Mouse (Mus musculus) right cerebral cortex, postnatal 36 days (tissue): ENCODE measurements around the gene Rpgrip1l.

Experiments
- DNase-seq, 2 experiments: peaks; one replicate each; pipeline ENCODE4 v3.0.0; 2022; ENCODE audit warnings: low spot score in 2 of 2, mixed read lengths in 1 of 2

The Rpgrip1l gene

DNA sequence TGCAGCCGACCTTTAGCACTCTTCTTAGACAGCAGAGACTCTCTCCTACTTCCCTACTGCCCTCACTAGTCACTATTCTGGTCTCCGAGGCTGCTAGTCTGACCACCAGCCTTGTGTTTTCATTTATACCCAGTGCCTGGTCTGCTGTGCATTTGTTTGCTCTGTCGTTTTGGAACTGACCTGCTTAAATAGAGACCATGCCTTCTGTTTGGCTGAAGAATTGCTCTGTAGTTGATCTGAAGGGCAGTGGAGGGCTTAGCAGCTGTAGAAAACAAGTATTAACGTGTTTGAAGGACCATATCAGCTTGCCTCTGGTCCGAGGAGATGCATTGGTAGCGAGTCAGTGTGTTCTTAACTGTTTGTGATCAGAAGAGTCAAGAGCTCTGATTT lies 16.4 kb upstream of the Rpgrip1l start:
- DNase-seq = no peak

DNA sequence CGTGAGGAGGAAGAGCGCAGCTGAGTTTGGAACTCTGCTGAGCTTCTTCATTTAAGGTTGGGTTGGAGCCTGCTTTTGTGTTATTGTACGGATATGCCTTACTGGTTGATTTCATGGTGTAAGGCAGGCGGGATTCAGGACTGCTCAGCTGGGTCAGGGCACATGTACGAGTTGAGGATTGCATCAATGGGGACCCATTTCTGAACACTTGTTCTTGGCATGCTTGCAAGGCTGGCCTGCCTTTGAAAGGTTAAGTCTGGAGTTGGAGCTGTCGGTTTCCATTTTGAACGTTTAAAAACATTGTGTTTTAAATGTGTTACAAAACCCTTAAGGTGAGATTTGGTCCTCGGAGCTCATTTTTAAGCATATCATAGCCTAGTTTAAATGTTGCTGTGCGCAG lies 16.0 kb upstream of the Rpgrip1l start:
- no peak for DNase-seq

DNA sequence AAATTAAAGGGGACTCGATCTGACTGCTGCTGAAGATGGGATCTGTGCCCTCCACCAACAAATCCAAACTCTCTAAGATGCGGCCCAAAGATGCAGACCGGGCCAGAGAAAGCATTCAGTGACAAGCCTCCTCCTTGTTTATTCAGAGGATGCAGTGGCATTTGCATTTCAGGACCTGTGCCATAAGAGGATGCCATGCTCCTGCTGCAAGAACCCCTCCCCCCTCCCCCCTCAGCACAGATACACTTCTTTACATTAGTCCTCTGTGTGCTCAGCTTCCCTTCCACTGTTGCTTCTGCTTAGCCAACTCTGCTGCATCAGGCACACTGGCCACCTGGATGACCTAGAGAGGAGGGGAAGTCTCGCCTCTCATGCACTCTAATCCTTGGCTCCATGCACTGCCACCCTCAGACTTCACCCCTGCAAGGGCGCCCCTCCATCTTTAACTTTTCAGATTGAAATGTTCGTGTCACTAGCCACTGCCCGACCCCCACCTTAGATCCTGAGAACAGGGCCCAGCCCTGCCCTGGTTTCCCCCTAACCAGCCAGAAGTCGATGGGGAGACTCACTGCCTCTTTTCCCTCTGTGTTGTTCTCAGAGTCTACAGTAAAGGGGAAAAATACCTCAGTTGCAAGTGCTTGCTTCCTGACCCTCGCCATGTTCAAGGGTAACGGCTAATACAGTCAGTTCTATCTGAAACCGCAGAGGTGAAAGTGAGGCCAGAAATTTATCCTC lies 14.6 kb upstream of the Rpgrip1l start:
- no peak for DNase-seq

DNA sequence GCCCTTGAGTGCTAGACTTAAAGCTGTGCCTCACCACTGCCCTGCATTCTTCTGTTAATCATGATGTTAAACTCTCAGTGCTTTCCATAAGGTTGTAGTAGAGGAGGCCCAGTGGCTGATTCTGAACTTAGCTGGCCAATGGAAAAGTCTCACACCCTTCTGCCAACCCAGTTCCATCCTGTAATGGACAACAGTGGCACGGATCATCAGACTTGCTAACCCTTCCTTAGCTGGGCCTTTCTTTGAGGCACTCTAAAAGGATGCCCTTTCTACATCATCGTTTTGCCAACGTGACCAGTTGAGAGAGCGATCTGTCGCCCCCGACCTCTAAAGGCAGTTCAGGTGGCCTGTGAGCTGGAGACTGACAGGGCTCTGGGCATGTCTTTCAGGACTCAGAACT lies 13.9 kb upstream of the Rpgrip1l start:
- DNase-seq = no peak

DNA sequence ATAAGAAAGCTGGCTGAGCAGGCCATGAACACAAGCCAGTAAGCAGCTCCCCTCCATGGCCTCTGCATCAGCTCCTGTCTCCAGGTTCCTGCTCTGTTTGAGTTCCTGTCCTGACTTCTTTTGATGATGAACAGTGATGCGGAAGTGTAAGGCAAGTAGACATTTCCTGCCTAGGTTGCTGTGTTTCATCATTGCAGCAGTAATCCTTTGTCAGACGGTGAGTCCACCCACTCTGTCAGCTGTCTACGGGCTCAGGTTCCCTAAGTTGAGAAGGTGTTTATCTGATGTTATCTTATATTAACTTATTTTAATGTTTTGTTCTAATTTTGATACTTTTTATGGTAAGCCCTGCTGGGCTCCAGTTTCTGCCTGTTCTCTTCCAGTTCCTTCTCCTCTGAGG lies 13.0 kb upstream of the Rpgrip1l start:
- no peak for DNase-seq

DNA sequence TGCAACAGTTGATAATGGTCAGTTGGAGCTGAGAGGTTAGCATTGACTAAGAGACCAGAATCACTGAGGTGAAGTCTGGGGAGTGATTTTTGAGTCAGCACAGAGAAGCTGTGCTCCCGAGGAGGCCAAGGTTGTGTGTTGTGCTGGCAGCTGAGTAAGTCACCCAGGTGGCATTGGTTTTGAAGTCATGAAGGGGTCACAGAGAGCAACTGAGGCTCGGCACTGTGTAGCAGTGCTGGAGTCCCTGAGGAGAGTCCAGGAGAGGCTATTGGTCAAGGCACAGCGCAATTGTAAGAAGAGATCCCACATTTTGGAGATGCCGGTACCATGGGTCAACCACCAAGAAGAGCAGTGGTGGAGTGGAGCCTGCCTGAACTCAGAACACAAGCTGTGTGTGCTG lies 11.9 kb upstream of the Rpgrip1l start:
- DNase-seq = no peak

DNA sequence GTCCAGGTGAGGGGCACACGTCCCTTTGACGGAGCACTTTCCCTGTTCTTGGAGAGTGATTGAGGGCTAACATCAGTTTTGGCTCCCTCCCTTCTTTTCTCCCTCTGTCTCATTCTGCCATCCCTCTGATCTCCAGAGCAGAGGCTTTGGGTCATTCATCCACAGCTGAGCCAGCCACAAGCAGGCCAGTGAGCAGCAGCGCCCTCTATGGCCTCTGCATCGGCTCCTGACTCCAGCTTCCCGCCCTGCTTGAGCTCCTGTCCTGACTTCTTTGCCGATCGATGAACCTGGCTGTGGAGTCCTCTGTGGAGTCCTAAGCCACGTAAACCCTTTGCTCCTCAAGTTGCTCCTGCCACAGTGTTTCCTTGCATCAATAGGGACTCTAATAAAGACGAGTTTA lies 11.2 kb upstream of the Rpgrip1l start:
- no peak for DNase-seq

DNA sequence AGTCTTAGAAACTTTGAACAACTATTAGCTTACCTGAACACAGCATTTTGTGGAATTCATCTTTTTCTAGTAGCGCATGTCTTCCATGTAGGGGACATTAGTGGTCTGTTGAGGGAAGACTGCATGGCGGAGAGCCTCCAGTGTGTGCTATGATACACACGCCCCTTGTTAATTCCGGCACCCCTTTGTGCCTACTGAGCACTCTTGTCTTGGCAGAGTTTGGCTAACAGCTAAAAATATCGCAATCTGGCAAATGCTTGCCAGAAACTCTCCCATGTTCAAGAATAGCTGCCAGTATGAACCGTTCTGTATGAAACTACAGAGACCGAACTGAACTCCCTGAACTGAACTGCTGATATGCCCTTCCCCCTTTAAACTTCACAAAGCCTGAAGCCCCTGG lies 10.4 kb upstream of the Rpgrip1l start:
- no peak for DNase-seq

DNA sequence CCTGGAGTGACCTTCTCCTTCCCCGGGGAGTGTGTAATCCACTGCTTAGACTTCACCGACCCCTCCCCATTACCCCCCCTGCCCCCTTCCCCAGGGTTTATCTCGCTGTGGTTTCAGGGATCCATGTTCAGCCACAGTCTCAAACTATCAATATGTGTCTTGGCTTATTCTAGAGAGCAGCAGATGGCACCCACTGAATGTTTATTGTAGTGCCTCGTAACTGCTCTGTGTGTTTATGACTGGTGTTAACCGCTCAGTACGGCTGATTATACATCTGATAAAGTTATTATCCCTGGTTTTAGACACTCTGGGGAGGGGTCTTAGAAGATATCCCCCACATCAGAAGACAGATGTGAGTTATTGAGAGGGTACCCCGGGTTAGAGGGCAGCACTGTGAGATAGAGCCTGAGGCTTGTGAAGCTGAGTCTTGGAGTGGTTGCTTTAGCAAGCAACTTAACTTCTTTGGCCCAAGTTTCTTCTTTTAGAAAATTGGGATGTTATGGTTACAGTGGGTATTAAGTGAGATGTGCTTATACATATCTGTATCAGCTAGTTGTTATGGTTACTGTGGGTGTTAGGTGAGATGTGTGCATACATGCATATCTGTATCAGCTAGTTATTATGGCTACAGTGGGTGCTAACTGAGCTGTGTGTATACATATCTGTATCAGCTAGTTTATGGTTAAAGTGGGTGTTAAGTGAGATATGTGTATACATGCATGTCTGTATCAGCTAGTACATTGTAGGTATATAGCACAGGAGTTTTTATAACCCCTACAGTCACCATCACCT lies 6.1 kb upstream of the Rpgrip1l start:
- no peak for DNase-seq

DNA sequence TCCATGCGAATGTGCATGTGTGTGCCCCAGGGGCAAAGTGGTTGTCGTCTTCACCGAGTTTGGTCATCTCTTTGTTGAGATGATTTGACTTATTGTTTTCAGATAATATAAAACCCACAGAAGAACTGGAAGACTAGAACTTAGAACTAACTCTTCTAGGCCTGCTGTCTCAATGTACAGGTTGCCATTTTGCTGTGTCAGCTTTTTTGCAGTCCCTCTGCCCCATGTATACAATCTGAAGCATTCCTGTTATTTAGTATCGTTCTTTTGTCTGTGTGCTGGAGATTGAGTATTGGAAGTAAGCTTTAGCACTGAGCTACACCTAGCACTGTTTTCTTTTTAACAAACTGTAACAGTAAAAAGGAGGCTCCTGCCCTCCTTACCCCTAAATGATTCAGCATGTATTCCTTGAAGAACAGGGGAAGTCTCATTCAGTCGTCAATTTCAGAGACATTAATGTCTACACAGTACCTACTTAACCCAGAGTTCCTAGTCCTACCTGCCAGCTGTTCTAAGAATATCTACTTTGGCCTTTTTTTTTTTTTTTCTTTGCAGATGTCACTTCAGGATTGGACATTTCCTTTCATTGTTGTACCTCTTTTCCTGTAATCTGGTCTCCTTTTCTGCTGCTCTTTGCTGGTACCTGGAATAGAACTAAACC lies 4.6 kb upstream of the Rpgrip1l start:
- DNase-seq = no peak

DNA sequence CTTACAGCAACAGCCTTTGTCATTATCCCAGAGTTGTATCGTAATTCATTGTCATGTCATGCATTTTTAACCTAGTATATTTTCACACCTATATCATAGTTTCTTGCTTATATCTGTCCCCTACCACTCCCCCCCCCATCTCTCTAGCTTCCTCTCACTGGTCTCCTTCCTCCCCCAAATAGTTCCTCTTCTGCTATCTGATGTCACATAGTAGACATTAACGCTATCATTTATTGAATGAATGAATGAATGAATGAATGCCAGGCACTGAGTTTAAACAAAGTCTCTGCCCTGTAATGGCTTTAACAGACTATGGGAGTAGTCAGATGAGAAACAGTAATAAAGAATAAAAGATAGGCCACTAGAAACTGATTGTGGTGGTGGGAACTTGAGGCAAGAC lies 720 bp downstream of the Rpgrip1l start:
- DNase-seq = no peak

DNA sequence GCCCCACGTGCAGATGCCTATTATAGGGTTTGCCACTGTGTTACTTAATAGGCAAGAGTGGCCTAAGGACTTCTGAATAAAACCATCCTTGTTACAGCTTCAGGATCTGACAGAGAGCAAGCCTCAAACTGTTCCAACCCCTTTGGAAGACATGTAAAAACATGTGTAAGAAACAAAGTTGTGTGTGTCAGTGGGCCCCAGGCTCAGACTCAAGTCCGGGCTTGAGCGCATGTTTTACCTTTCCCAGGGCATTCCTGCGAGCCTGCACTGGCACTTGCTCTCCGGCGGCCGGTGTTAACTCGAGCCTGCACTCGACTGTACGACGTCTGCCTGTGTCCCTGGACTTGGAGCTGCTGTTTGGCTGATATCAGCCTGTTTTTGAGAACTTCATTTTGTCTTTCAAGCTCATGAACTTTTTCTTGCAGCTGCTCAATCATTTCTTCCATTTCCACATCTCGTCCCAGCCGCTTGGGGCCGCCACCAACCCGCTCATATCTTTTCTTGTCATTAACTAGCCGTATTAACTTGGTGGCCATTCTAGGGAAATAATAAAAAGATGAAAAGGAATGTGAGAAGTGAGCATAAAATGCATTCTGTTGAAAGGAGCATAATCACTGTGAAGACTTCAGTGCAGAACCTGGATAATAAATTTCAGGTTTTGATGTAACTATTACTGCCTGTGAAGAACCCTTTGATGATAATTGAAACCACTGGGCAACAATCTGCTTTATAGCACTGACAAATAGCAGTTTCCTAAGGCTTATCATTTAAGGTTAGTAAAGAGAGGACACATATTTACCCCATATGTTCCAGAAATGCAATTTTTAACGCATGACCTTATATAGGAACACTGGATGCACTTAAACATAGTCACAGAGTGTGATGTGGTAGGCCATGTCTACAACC lies 8.3 kb downstream of the Rpgrip1l start:
- DNase-seq = no peak

DNA sequence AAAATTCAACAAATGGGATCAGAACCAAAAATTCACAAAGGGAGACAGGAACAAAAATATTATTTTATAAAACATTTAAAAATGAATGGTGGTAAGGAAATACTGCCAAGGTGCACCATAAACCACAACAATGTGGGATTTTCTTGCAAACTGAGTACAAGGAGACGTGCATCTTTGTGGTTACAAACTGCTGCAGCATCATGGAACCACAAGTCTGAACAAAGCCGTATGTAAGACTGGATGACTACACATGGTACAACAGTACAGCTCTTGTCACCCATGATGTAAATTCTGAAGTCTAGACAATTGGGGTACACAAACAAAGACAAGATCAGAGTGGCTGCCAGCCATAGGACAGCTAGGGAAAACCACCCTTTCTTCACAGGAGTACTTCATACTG lies 14.4 kb downstream of the Rpgrip1l start:
- DNase-seq = no peak

DNA sequence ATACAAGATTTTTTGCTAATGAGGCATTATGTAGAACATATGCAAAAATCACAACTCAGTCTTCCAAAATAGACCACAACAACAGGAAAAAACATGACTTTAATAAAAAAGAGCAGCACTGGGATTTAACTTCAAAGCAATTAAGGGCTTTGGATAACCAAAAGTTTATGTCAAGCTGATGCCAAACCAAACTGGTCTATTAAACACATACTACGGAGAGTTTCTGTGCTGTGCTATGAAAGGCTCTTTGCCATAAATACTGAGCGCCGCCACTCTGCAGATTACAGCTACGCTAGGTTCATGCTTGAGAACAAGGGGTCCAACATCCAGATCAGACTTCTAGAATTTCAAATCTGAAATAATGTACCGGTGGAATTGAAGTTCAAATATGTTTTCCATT lies 17.3 kb downstream of the Rpgrip1l start:
- no peak for DNase-seq

DNA sequence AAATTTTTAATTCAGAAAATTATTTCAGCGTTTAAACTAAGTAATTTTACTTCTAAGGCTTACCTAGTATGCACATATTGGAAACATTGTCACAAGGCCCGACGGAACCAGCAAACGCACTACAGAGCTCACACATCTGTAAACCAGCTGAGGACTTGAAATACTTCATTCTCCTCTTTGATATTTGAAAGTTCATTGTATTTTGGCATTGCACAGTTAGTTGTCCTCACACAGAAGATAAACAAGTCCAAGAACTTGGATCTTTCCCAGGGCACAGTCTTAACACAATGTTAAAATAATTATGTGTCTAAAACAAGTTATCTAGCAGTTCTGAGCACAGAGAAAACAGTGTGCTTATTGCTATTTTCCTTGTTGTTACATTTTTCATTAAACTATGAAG lies 22.5 kb downstream of the Rpgrip1l start:
- no peak for DNase-seq

DNA sequence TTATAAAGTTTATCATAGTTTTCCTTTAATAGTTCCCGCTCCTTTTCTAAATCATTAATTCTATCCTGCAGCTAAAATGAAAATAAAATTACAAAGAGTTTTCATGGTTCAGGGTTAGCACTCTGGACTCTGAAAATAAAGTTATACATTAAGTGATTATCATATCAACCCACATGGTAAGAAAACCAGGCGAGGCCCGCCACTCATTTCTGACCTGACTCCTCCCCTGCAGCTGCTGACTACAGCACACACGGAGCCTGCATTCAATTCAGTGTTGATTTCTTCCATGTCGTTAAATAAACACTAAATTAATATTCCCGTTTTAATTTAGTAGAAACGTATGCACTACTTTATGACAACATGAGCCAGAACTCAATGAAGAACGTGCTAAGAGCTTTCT lies 26.8 kb downstream of the Rpgrip1l start:
- DNase-seq = no peak

DNA sequence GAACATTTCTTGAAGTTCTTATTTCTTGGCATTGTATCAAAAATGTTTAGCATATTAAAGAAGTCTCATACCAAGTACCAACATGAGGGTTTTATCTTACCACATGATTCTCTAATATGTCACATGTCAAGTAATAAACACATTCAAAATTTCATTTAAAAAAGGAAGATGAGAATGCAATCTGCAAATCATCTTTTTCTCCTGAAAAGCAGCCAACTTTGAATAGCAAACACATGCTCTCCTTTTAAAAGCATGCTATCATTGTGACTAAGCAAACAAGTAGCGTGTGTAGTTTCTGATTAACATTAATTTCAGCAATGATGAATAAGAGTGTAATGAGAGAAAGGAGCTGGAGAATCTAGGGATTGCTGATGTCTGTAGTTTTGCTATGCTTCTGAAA lies 29.2 kb downstream of the Rpgrip1l start:
- DNase-seq = no peak

DNA sequence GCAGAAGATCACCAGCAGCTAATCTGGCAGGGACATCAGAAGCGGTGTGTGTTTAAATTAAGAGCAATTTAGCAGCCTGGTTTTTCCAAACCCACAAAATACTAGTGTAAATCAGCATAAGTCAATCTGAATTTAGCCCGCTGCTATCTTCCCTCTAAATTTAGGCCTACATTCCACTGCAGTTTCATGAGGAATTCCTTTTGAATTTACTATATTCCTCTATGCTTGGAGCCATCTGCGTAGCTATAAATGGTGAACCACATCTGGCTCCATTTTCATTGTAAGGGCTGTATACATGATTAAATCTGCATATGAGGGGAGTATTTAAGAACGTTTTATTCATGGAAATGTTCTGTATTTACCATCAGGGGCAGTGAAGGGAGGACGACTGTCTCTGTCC lies 30.4 kb downstream of the Rpgrip1l start:
- DNase-seq = no peak

DNA sequence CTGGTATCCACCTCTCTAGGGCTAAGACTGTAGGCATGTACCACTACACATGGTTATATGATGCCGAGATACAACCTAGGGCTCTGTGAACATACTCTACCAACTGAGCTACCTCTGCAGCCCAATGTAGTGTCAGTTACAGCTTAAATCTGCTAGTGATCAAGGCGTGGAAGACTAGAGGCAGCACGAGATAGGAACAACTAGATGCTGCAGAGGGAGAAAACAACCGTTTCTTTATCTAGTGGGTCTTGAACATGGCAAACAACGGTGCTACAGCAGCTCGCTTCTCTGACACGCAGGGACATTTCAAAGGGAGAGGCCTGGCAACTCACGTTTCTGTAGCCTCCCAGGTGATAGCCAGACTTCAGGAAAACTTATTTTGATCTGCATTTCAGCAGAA lies 31.5 kb downstream of the Rpgrip1l start:
- no peak for DNase-seq

DNA sequence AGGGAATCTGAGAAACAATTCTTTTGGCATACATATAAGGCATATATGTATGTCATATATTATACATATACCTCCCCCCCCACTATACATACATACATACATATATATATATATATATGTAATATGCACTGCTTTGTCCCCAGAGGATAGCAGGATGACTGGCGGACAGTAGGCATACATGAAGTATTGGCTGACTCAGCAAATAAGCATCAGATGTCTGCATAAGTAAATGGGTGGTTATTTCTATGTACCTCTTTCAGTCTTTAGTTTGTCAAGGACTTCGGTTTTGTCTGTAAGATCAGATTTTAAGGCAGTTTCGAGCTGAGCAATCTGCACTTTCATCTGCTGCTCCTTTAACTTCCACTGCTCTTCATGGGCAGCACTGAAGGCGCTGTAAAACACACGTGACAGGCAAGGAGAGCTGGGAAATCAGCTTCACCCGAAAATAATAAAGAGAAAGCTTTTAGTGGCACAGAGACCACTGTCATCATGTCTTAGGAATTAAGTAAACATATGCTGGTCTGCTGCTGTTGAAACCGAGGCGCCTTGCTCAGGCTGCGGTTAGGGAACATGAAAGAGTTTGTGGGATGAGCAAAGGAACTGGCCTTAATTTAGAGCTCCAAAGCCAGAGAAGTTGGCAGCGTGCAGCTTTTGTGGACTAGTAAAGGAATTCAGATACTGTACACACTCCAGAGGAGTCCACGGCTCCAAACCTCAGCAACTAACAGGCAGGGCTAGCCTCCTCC lies 32.4 kb downstream of the Rpgrip1l start:
- DNase-seq = no peak

DNA sequence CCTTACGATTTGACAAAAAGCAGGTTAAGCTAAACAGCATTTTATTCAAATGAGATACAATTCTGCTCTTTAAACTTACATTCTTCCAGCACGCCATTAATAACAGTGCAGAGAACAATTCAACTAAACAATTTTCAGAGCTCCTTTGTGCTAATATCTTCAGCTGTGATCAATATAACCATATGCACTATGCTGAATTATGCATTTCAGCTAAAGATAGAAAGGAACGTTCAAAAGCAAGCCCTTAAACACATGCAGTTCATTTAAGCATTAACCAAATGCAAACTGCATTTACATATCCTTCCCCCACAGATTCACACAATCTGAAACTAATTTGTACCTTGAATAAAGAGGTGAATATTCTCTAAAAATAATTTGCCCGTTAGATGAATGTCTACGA lies 35.0 kb downstream of the Rpgrip1l start:
- no peak for DNase-seq
